Mouse (Mus musculus) brain, embryonic 14.5 days (tissue): ENCODE measurements at regions not wholly inside any gene's neighbourhood (a gene's known extent, or its start where the extent isn't known, plus 50 kb on each side); places are given as distances from the start of the nearest gene placed in this dataset.

Experiments used
- DNase-seq: peaks from one replicate; pipeline ENCODE4 v3.0.0-alpha.2; 2011; ENCODE audit warnings: low read depth
- CTCF ChIP-seq: fragments of 200-500 bp; IDR thresholded peaks from 2 replicates; pipeline ENCODE4 v1.5.1; 2012; ENCODE audit warnings: inconsistent platforms, mild to moderate bottlenecking, moderate library complexity, borderline replicate concordance; ENCODE audit not compliant: insufficient read depth, insufficient read length; ENCODE audit errors: extremely low read depth
- POLR2A ChIP-seq: fragments of 200-500 bp; IDR thresholded peaks from 2 replicates; pipeline ENCODE4 v1.6.1; 2012; ENCODE audit warnings: mild to moderate bottlenecking, inconsistent platforms, borderline replicate concordance; ENCODE audit not compliant: poor library complexity, insufficient read depth, insufficient read length, severe bottlenecking; ENCODE audit errors: extremely low read depth

- DNase-seq: no peak
- no peak for TF ChIP-seq CTCF
- TF ChIP-seq POLR2A: no peak
Measured at GRCm38 (mm10) chr2:72581136-72581535, 105.2 kb downstream of the Cdca7 start.

- DNase-seq: no peak
- TF ChIP-seq POLR2A: no peak
- TF ChIP-seq CTCF: no peak
Measured at GRCm38 (mm10) chr2:72588814-72589213, 112.9 kb downstream of the Cdca7 start.

GRCm38 (mm10) chr2:72592011-72592410, 116.1 kb downstream of the Cdca7 start:
- no peak for TF ChIP-seq CTCF
- TF ChIP-seq POLR2A: no peak
- peak; percentile 74 for DNase-seq

GRCm38 (mm10) chr2:72596994-72597925, 121.3 kb downstream of the Cdca7 start:
- DNase-seq: no peak
- no peak for TF ChIP-seq POLR2A
- no peak for TF ChIP-seq CTCF

- peak; percentile 86 for DNase-seq
- TF ChIP-seq CTCF: no peak
- TF ChIP-seq POLR2A: no peak
Measured at GRCm38 (mm10) chr2:72597941-72598340, 122.0 kb downstream of the Cdca7 start.

- peak; percentile 69 for DNase-seq
- TF ChIP-seq POLR2A (no peak), CTCF (no peak)
Measured at GRCm38 (mm10) chr2:72600723-72601122, 124.8 kb downstream of the Cdca7 start.

- no peak for TF ChIP-seq CTCF
- no peak for TF ChIP-seq POLR2A
- no peak for DNase-seq
Measured at GRCm38 (mm10) chr2:72602152-72602551, 126.2 kb downstream of the Cdca7 start.

- no peak for TF ChIP-seq CTCF
- TF ChIP-seq POLR2A: no peak
Measured at GRCm38 (mm10) chr2:72612221-72612620, 136.3 kb downstream of the Cdca7 start.

GRCm38 (mm10) chr2:72614256-72614655, 138.3 kb downstream of the Cdca7 start:
- TF ChIP-seq CTCF (no peak), POLR2A (no peak)
- peak; percentile 60 for DNase-seq

More at GRCm38 (mm10) chr2:72612221-72612620, 136.3 kb downstream of the Cdca7 start:
- no peak for DNase-seq

- TF ChIP-seq POLR2A (no peak), CTCF (no peak)
Measured at GRCm38 (mm10) chr2:72615869-72616268, 139.9 kb downstream of the Cdca7 start.

GRCm38 (mm10) chr2:72616412-72616811, 140.5 kb downstream of the Cdca7 start:
- no peak for TF ChIP-seq CTCF
- TF ChIP-seq POLR2A: no peak
- DNase-seq: no peak

More at GRCm38 (mm10) chr2:72615869-72616268, 139.9 kb downstream of the Cdca7 start:
- no peak for DNase-seq

- DNase-seq: peak; percentile 41
Measured at GRCm38 (mm10) chr2:72619446-72619845, 143.5 kb downstream of the Cdca7 start.

GRCm38 (mm10) chr2:72620182-72620652, 144.3 kb downstream of the Cdca7 start:
- TF ChIP-seq POLR2A: no peak
- TF ChIP-seq CTCF: 0 out of 2 replicates have a peak, but pooled peaks have one; percentile 22
- DNase-seq: peak; percentile 51

More at GRCm38 (mm10) chr2:72619446-72619845, 143.5 kb downstream of the Cdca7 start:
- TF ChIP-seq POLR2A: no peak
- TF ChIP-seq CTCF: no peak
